Mouse (Mus musculus): ENCODE measurements at regions not wholly inside any gene's neighbourhood (a gene's known extent, or its start where the extent isn't known, plus 50 kb on each side); places are given as distances from the start of the nearest gene placed in this dataset.

DNA sequence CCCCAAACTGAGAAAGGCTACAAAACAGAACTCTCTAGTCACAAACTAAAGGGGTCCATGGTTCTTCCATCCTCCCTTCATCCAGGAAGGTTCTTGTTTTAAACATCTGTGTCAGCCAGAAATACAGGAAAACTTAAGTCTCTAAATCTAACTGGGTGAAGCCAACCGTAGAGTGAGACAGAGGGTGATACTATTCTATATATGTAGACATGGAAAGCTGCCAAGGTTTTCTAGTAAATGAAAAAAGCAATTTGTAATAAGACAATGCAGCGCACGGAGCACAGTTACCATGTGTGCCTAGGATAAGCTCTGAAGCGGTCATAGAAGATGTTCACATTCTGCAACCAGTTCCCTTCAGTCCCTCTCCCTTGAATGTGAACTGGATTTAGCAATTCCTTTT lies 55.4 kb downstream of the Ppp1r3c start:
- ChIA-PET CTCF (no interaction called here), POLR2A (no interaction called here)
- ATAC-seq (no peak), DNase-seq (ENCODE audit: low read depth, low spot score) (no peak)
- H3K27me3 ChIP-seq, result no peaks in the 10 kb centered on the region
- no peak for TF ChIP-seq CTCF (IDR thresholded peaks at IDR 0.05)
- in situ Hi-C loops (cut with MboI; ENCODE audit: low pct_unique_long_range_greater_than_20kb), result no loop called here

GRCm38 (mm10) chr19:36680322-36680721 lies 56.1 kb downstream of the Ppp1r3c start:
- POLR2A ChIA-PET, result no interaction called here
- no peak for TF ChIP-seq CTCF (IDR thresholded peaks at IDR 0.05)
- no peak for ATAC-seq

DNA sequence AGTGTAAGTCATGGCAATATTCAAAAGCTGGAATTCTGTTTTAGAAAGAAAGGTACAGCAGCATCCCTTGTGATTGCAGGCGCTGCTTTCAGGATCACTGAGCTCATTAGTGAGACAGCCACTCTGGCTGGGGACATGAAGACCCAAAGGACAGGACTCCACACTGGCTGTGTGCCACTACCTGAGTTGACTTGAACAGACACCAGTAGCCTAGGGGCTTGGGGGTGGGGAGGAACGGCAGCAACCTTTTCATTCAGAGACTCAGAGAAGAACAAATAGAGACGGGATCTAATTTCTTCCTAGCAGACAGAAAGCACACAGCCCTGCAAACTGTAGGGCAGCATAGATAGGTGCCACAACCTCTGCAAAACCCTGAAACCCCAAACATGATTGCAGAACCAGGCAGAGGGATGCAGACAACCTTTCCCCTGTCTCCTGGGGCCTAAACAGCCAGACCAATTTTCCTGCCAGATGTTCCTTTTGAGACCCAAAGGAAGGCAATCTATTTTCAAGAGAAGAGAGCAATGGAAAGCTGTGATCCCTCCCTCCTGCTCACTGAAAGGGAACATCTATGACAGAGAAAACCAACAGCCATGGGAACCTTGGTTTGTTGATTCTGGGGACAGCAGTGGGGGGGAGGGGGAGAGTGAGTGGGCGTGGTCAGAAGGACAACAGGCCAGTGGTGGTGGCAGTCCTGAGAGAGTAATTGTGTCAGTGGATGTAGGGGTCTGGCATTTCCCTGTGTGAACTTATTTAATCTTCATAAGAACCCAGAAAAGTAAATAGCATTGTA lies 57.2 kb downstream of the Ppp1r3c start:
- in situ Hi-C loops (cut with MboI; ENCODE audit: low pct_unique_long_range_greater_than_20kb), result no loop called here
- POLR2A ChIA-PET, result no interaction called here
- no peak for TF ChIP-seq CTCF (IDR thresholded peaks at IDR 0.05)
- H3K27me3 ChIP-seq, result peaks cover 6% of the 10 kb centered on the region
- no peak for DNase-seq (ENCODE audit: low read depth, low spot score)
- no peak for ATAC-seq
- CTCF ChIA-PET, result no interaction called here

More at GRCm38 (mm10) chr19:36680322-36680721, 56.1 kb downstream of the Ppp1r3c start:
- CTCF ChIA-PET, result no interaction called here
- H3K27me3 ChIP-seq, result peaks cover 6% of the 10 kb centered on the region
- in situ Hi-C loops (cut with MboI; ENCODE audit: low pct_unique_long_range_greater_than_20kb), result no loop called here
- DNase-seq (ENCODE audit: low read depth, low spot score), result no peak

- no peak for TF ChIP-seq CTCF (IDR thresholded peaks at IDR 0.05)
- no peak for DNase-seq (ENCODE audit: low read depth, low spot score)
- ChIA-PET POLR2A (interaction anchor here (0.6 kb wide), 1 partner anchor 137 kb away, joined by 4 read pairs; no protein-coding TSS in a partner anchor), CTCF (interaction anchor here (1.2 kb wide), 1 partner anchor 16 kb away, joined by 3 read pairs; no protein-coding TSS in a partner anchor)
- no peak for ATAC-seq
- H3K27me3 ChIP-seq, result peaks cover 6% of the 10 kb centered on the region
- in situ Hi-C loops (cut with MboI; ENCODE audit: low pct_unique_long_range_greater_than_20kb), result no loop called here
Measured at GRCm38 (mm10) chr19:36678382-36679027, 57.9 kb downstream of the Ppp1r3c start.

GRCm38 (mm10) chr19:36677101-36678081 lies 59.1 kb downstream of the Ppp1r3c start:
- in situ Hi-C loops (cut with MboI; ENCODE audit: low pct_unique_long_range_greater_than_20kb), result no loop called here
- TF ChIP-seq CTCF (IDR thresholded peaks at IDR 0.05), result no peak
- ChIA-PET CTCF (interaction anchor here (1.2 kb wide), 1 partner anchor 15 kb away, joined by 3 read pairs; no protein-coding TSS in a partner anchor), POLR2A (interaction anchor here (0.6 kb wide), 1 partner anchor 138 kb away, joined by 4 read pairs; no protein-coding TSS in a partner anchor)
- peaks cover 6% of the 10 kb centered on the region for H3K27me3 ChIP-seq
- no peak for DNase-seq (ENCODE audit: low read depth, low spot score)
- no peak for ATAC-seq

GRCm38 (mm10) chr19:36674946-36675345 lies 61.5 kb downstream of the Ppp1r3c start:
- no peak for DNase-seq (ENCODE audit: low read depth, low spot score)

GRCm38 (mm10) chr19:36670813-36671212 lies 65.6 kb downstream of the Ppp1r3c start:
- peaks cover 5% of the 10 kb centered on the region for H3K27me3 ChIP-seq
- POLR2A ChIA-PET, result interaction anchor here (0.7 to 1.6 kb wide), 2 partner anchors 10 to 15 kb away, joined by 3 read pairs; no protein-coding TSS in a partner anchor
- in situ Hi-C loops (cut with MboI; ENCODE audit: low pct_unique_long_range_greater_than_20kb), result no loop called here
- ATAC-seq (no peak), DNase-seq (ENCODE audit: low read depth, low spot score) (no peak)
- no peak for TF ChIP-seq CTCF (IDR thresholded peaks at IDR 0.05)
- CTCF ChIA-PET, result no interaction called here

More at GRCm38 (mm10) chr19:36674946-36675345, 61.5 kb downstream of the Ppp1r3c start:
- ChIA-PET CTCF (no interaction called here), POLR2A (no interaction called here)
- peaks cover 6% of the 10 kb centered on the region for H3K27me3 ChIP-seq
- no peak for ATAC-seq
- in situ Hi-C loops (cut with MboI; ENCODE audit: low pct_unique_long_range_greater_than_20kb), result no loop called here
- TF ChIP-seq CTCF (IDR thresholded peaks at IDR 0.05), result no peak
